Mouse (Mus musculus) gastrocnemius, postnatal 36 days (tissue): ENCODE measurements around the gene Olfr907. TPM values are rescaled to one million over a fixed set of nuclear protein-coding genes. Genes with fewer than 3 reads are reported as not detected.

Source experiments
- DNase-seq, 2 experiments: peaks; one replicate each; pipeline ENCODE4 v3.0.0; 2022
- intact Hi-C: fragments of 180-260 bp; cut with DNase I; formaldehyde crosslinking; loops from one replicate; pipeline ENCODE4 v1.15.1; 2025
- long read RNA-seq, 2 experiments: library from polyadenylated mRNA; stranded (forward); transcript quantifications; one replicate each; pipeline ENCODE4 v2.0.0; 2021
- total RNA-seq, 2 experiments: library from RNA; stranded (reverse); gene quantifications; 2 replicates each; pipeline ENCODE4 v1.2.3; 2021

Gene Olfr907
- not detected for total RNA-seq
- long read RNA-seq, experiment 1: 0 reads
- long read RNA-seq, experiment 2: 0 reads

GRCm38 (mm10) chr9:38495501-38495900 is at the start of gene Olfr907:
Olfr907 (plus strand) TSS chr9:38495801.
- intact Hi-C loops: no loop called here
- no peak for DNase-seq

- intact Hi-C loops: no loop called here
- no peak for DNase-seq
These were observed 48.2 kb upstream of the Olfr907 start, which contains the start of gene Olfr902 for GRCm38 (mm10) chr9:38447352-38447751. Olfr902 (plus strand) TSS chr9:38447652.

GRCm38 (mm10) chr9:38462844-38463243 is 32.8 kb upstream of the Olfr907 start, which contains the start of gene Olfr904:
Olfr904 (plus strand) TSS chr9:38463144.
- DNase-seq: no peak
- intact Hi-C loops: no loop called here

- DNase-seq: no peak
- intact Hi-C loops: no loop called here
These were observed 24.8 kb upstream of the Olfr907 start, which contains the start of gene Olfr905 for GRCm38 (mm10) chr9:38470807-38471206. Olfr905 (plus strand) TSS chr9:38471107.

- intact Hi-C loops: no loop called here
- DNase-seq: no peak
These were observed 8.8 kb upstream of the Olfr907 start, which contains the start of gene Olfr906 for GRCm38 (mm10) chr9:38486785-38487184. Olfr906 (plus strand) TSS chr9:38487085.

GRCm38 (mm10) chr9:38512353-38512752 is 16.8 kb downstream of the Olfr907 start:
- DNase-seq: no peak
- intact Hi-C loops: no loop called here

GRCm38 (mm10) chr9:38521280-38521679 is 25.7 kb downstream of the Olfr907 start, which contains the start of gene Olfr911-ps1:
Olfr911-ps1 (plus strand) TSS chr9:38521580.
- DNase-seq: no peak
- intact Hi-C loops: no loop called here

- DNase-seq: no peak
- intact Hi-C loops: no loop called here
These were observed 41.9 kb downstream of the Olfr907 start, which contains the start of gene Olfr910 for GRCm38 (mm10) chr9:38537549-38537948. Olfr910 (plus strand) TSS chr9:38537849.

Other genes starting within 250 kb of the Olfr907 start
- not detected for gene Olfr143, start 243.0 kb upstream of the Olfr907 start, total RNA-seq
- gene Olfr895, start 227.9 kb upstream of the Olfr907 start, total RNA-seq: not detected
- not detected for gene Olfr896-ps1, start 204.7 kb upstream of the Olfr907 start, total RNA-seq
- gene Olfr25, start 166.7 kb upstream of the Olfr907 start, total RNA-seq: not detected
- gene Olfr898, start 147.4 kb upstream of the Olfr907 start, total RNA-seq: not detected
- not detected for gene Olfr250, start 128.9 kb upstream of the Olfr907 start, total RNA-seq
- not detected for gene Olfr251, start 118.7 kb upstream of the Olfr907 start, total RNA-seq
- not detected for gene Olfr147, start 94.1 kb upstream of the Olfr907 start, total RNA-seq
- not detected for gene Olfr901, start 66.3 kb upstream of the Olfr907 start, total RNA-seq
- gene Olfr902, start 48.1 kb upstream of the Olfr907 start, total RNA-seq: not detected
- not detected for gene Olfr904, start 32.7 kb upstream of the Olfr907 start, total RNA-seq
- gene Olfr905, start 24.7 kb upstream of the Olfr907 start, total RNA-seq: not detected
- gene Olfr906, start 8.7 kb upstream of the Olfr907 start, total RNA-seq: not detected
- gene Olfr911-ps1, start 25.8 kb downstream of the Olfr907 start, total RNA-seq: not detected
- not detected for gene Olfr910, start 42.0 kb downstream of the Olfr907 start, total RNA-seq
- not detected for gene Olfr912, start 84.4 kb downstream of the Olfr907 start, total RNA-seq
- gene Olfr913, start 97.0 kb downstream of the Olfr907 start, total RNA-seq: not detected
- not detected for gene Olfr914, start 109.3 kb downstream of the Olfr907 start, total RNA-seq
- gene Olfr916, start 164.1 kb downstream of the Olfr907 start, total RNA-seq: not detected
- not detected for gene Olfr917, start 170.0 kb downstream of the Olfr907 start, total RNA-seq
- gene Olfr918, start 178.8 kb downstream of the Olfr907 start, total RNA-seq: not detected
- gene Olfr919, start 207.9 kb downstream of the Olfr907 start, total RNA-seq: not detected
- 10 to 100 TPM; 12.3 to 14.1 TPM for gene Vwa5a, start 222.5 kb downstream of the Olfr907 start, total RNA-seq